Mouse (Mus musculus): ENCODE data around the gene Hmg20a.

DNA sequence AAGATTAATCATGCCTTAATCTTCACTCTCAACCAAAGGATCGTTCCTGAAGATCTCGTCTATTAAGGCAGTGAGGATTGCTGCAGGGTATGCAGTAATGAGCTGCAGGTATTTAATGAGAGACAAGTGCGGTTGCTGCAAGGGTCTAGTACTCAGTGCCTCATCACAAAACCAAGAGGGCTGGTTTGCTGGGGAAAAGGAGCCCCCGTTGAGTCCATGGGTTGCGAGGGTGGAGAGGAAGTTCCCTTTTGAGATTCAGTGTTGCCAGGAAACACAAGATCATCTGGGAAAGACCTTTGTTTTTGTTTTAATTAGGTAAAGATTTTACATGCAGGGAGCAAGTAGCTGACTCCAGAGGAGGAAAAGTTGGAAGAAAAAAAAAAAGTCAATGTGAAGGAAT lies 86.1 kb downstream of the Hmg20a start:
- TF ChIP-seq CTCF (IDR thresholded peaks at IDR 0.05; ENCODE audit: low read depth, low read length) (no peak), POLR2A (IDR thresholded peaks at IDR 0.05; ENCODE audit: insufficient read depth, low read length) (no peak), EP300 (IDR thresholded peaks at IDR 0.05; ENCODE audit: insufficient read depth, low read depth, low read length) (no peak)

Data from ES-Bruce4 (cell line).